Mouse (Mus musculus) kidney, adult 8-10 months (tissue): ENCODE measurements at regions not wholly inside any gene's neighbourhood (a gene's known extent, or its start where the extent isn't known, plus 50 kb on each side); places are given as distances from the start of the nearest gene placed in this dataset.
"Not testable (repeated sequence)": the region's sequence is repeated elsewhere in the genome, so short reads cannot be mapped to it uniquely, and the experiment has no call there.

ENCODE experiments used
- DNase-seq, 2 experiments: peaks; one replicate each; pipeline ENCODE4 v3.0.0; 2022

DNA sequence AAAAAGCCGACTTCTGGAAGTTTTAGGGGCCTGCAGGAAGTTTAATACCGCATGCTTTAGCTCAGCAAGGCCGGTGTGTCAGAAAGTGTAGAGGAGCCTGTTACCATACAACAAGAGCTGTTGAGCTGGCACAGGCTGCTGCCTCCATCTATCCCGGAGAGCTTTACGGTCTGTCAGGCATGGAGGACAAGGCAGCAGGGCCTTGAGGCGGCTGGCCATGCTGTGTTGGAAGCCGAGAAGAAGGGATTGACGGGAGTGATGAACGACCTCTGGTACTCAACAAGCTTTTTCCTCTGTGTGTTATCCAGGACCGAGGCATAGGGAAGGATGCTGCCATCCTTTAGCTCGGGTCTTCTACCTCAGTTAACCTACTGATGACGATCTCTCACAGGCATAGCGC, 146.8 kb upstream of the Mocs1 start:
- no peak for DNase-seq

DNA sequence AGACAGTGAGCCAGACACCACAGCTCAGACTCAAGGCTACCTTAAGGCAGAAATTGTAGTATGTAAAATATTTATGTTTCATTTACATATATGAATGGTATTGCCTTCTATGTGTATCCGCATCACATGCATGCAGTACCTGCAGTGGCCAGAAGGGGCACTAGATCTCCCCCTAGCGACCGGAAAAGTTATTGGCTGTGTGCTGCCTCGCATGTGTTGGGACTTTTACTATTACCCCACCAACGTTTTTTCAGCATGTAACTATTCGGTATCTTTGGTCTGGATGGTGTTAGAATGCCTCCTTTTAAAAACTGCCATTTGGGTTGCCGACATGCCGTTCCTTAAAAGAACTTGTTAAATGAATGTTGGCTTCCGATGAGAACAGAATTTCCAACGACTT, 145.7 kb upstream of the Mocs1 start:
- no peak for DNase-seq

- DNase-seq, result no peak
Measured at GRCm38 (mm10) chr17:49283491-49283890, 144.7 kb upstream of the Mocs1 start.

- no peak for DNase-seq
Measured at GRCm38 (mm10) chr17:49291636-49292035, 136.5 kb upstream of the Mocs1 start.

DNA sequence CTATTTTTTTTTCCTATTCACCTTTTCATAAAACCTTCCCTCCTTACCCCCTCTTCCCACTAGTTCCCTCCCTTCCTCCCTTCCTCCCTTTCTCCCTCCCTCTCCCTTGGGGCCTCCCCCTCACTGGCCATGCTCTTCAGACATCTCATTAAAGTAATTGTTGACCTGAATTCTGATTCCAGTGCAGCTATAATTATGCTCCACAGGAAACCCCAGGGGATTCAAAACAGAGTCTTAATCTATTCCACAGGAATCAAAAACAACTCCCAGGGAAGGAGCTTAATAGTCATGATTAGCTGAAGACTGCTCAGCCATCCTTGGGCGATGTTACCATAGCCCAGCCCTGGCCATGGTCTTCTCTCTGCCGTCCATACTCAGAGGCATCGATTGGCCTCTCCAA, 123.7 kb upstream of the Mocs1 start:
- no peak for DNase-seq

- DNase-seq, result peak; percentile 64 to 72
Measured at GRCm38 (mm10) chr17:49305116-49305515, 123.0 kb upstream of the Mocs1 start.

DNA sequence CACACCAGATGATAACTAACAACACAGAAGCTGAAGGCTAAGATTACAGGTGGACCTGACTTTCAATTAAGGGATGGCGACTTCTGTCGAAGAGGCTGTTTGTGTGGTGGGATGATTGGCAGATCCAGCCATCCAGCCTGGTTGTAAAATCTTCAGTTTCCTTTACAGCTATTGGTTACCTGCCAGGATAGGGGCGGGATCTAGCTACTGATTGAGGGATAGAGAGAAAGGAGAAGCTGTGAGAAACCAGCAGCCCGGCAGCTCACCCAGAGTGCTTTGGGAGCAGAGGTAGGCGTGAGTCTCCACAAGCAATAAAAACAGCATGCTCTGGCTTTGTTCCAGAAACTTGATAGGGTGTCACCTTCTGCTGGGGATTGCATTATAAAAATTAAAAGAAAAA, 119.1 kb upstream of the Mocs1 start:
- peak; percentile 59 to 67 for DNase-seq

DNA sequence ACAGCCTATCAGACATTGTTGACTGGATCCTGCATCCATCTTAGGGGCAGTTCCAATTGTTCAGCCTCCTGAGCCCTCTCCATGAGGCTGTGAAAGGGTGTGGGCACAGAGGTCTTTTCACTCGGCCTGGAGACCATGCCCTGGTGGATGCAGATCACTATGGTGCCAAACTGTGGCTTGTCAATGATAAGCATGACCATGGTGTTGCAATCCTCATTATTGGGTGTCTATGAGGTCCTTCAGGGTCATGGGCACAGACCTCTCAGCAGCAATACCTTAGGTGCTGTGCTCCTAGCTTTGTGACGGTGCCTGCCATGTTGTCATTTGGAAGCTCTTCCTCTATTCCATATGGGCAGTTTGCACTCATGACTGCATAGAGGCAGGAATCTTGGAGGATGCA, 114.0 kb upstream of the Mocs1 start:
- no peak for DNase-seq

GRCm38 (mm10) chr17:49327524-49327923, 100.6 kb upstream of the Mocs1 start:
- no peak for DNase-seq

- no peak for DNase-seq
Measured at GRCm38 (mm10) chr17:49335318-49335717, 92.8 kb upstream of the Mocs1 start.

GRCm38 (mm10) chr17:49337881-49338280, 90.3 kb upstream of the Mocs1 start:
- DNase-seq, result no peak

DNA sequence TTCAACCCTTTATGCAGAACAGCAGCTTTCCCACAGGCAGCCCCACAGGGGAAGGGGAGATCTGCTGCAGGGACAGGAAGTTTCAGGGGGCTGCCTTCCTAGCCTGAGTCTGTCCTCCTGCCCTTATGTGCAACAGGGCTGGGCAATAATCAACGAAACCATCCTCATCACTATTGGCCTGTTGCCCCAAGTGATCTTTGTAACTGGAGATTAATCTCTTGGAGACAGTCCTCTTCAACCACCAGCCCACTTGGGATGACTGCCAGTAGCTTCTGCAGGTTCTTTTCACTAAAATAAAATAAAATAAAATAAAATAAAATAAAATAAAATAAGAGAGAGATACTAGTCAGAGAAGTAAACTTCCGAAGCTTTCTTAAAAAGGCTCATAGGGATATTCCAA, 85.5 kb upstream of the Mocs1 start:
- DNase-seq, result peak; percentile 57 to 59

GRCm38 (mm10) chr17:49346701-49347100, 81.5 kb upstream of the Mocs1 start:
- no peak for DNase-seq

DNA sequence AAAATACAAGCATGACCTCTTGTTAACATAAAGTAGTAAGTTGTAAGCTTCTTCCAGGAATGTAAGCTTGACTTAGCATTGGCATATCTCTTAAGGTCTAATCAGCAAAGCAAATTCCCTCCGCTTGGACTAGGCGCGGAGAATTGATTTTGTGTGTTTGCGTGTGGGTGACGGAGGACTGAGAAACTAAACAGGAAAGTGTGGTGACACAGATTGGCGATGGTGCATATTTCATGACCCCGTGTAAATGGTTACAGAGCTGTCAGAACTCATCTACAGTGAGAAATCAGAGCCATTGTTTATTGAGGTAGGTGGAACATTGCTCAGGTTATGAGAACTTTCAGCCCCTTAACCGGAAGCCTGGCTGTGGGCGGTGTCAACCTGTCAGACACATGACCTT, 78.8 kb upstream of the Mocs1 start:
- no peak for DNase-seq

- no peak for DNase-seq
Measured at GRCm38 (mm10) chr17:49359212-49359611, 69.0 kb upstream of the Mocs1 start.

GRCm38 (mm10) chr17:49360251-49360650, 67.9 kb upstream of the Mocs1 start:
- DNase-seq, result not testable (repeated sequence)

DNA sequence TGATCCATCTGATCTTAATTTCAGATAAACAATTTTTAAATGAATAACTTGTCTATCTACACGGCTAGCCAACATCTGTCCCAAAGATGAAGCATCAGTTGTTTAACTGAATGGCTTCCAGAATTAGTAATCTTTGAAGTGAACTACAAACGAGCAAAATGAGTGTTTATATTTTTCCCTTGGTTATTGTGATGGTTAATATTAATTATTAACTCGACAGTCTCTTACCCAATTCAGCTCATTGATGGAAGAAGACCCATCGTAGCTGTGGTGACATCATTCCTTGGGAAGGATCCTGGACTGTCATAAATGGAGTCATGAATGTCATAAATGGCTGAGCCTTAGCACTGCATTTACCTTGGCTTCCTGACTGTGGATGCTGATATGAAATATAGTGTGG, 60.4 kb upstream of the Mocs1 start:
- no peak for DNase-seq

GRCm38 (mm10) chr17:49368476-49369269, 59.5 kb upstream of the Mocs1 start:
- DNase-seq, result no peak

DNA sequence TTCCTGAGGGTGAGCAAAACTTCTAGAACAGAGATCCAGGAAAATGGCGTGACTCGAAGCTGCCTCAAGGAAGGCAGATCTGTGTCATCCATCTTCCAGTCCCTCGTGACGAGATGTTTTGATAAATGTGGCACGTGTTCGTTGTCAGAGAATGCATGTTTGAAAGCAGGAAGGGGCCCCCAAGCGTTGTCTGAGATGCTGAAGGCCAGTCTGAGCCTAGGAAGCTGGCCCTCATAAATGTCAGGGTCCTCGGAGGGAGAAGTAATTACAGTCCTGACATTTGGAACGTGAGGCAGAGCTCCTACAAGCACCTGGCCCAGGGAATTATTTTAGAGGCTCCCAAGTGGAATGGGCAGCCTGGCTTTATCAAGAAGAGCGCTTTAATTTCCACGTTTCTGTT, 50.5 kb upstream of the Mocs1 start:
- DNase-seq, result no peak
